Mouse (Mus musculus) ES-E14 (cell line): ENCODE results near the gene Pgap3.

Experiments
- ZC3H11A ChIP-seq: IDR thresholded peaks from 2 replicates; pipeline ENCODE4 v1.6.1; 2012; ENCODE audit warnings: low read depth, mild to moderate bottlenecking, inconsistent platforms, low read length, borderline replicate concordance
- ZNF384 ChIP-seq: IDR thresholded peaks from 2 replicates; pipeline ENCODE4 v1.6.1; 2012; ENCODE audit warnings: low read depth, low read length, inconsistent platforms

DNA sequence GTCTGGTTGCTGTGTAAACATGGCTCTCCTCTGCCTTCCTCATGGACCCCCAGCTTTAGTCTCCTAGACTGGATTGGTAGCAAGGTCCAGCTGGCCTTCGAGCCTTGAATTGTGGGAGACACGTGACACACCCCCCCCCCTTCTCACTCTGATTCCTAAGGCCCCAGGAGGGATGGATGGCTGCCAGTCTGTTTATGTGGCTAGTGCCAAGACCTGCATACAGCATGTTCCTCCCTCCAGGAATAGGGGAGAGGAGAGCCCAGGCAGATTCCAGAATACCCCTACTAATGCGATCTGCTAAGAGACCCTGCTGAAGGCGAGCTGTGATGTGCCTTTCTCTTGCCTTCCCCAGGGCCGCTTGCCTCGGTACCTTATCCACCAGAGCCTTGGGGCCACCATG, 20.2 kb downstream of the Pgap3 start:
- TF ChIP-seq ZC3H11A: no peak
- TF ChIP-seq ZNF384: no peak
